Mouse (Mus musculus) embryonic facial prominence, embryonic 14.5 days (tissue): ENCODE data around the gene Resf1. TPM values are rescaled to one million over a fixed set of nuclear protein-coding genes. Genes with fewer than 3 reads are reported as not detected.
"Not testable (repeated sequence)": the region's sequence is repeated elsewhere in the genome, so short reads cannot be mapped to it uniquely, and the experiment has no call there.

ENCODE experiments used
- ATAC-seq: fragments of 200-750 bp; cut with Nextera tagmentation; 2 replicates; pipeline ENCODE4 v1.8.0; 2017; ENCODE audit warnings: low read depth, moderate number of reproducible peaks, moderate TSS enrichment
- DNase-seq: peaks from one replicate; pipeline ENCODE4 v3.0.0-alpha.2; 2015; ENCODE audit warnings: low spot score
- H3K27ac ChIP-seq: fragments of 300-500 bp; sonication (generic); replicated peaks from 2 replicates; pipeline ENCODE4 v1.5.1; 2014; ENCODE audit warnings: low read depth, mild to moderate bottlenecking, low read length, moderate library complexity
- H3K27me3 ChIP-seq: fragments of 300-500 bp; sonication (generic); replicated peaks from 2 replicates; pipeline ENCODE4 v1.6.1; 2014; ENCODE audit warnings: low read length; ENCODE audit not compliant: control insufficient read depth, insufficient read depth
- H3K36me3 ChIP-seq: fragments of 300-500 bp; sonication (generic); 2 replicates; pipeline ENCODE4 v1.6.1; 2014; ENCODE audit warnings: low read length, mixed read lengths; ENCODE audit not compliant: control insufficient read depth, insufficient read depth
- H3K4me1 ChIP-seq: fragments of 300-500 bp; sonication (generic); 2 replicates; pipeline ENCODE4 v1.6.1; 2014; ENCODE audit warnings: antibody characterized with exemption, low read length; ENCODE audit not compliant: control insufficient read depth, insufficient read depth
- H3K4me2 ChIP-seq: fragments of 300-500 bp; sonication (generic); 2 replicates; pipeline ENCODE4 v1.6.1; 2014; ENCODE audit warnings: low read depth, mild to moderate bottlenecking, low read length, moderate library complexity, mixed read lengths
- H3K4me3 ChIP-seq: fragments of 300-500 bp; sonication (generic); 2 replicates; pipeline ENCODE4 v1.5.1; 2014; ENCODE audit warnings: low read depth, mild to moderate bottlenecking, low read length
- H3K9ac ChIP-seq: fragments of 300-500 bp; sonication (generic); 2 replicates; pipeline ENCODE4 v1.6.1; 2014; ENCODE audit warnings: low read depth, mild to moderate bottlenecking, low read length, moderate library complexity, mixed read lengths
- H3K9me3 ChIP-seq: fragments of 300-500 bp; sonication (generic); 2 replicates; pipeline ENCODE4 v1.6.1; 2016; ENCODE audit warnings: low read length; ENCODE audit not compliant: control insufficient read depth
- WGBS: fragments of 180-500 bp; shearing (Covaris S2); extraction: QIAGEN DNeasy Blood & Tissue Kit; methylation state at CpG from one replicate; pipeline ENCODE4 v1.1.7; 2014; 5-methylcytosine and 5-hydroxymethylcytosine counted together
- polyA plus RNA-seq: library from polyadenylated mRNA; unstranded; fragments of >200 nt; fragmentation: Nextera tagmentation; extraction: Ambion mirVana; gene quantifications from 2 replicates; pipeline ENCODE4 v1.2.1, GENCODE M21; 2014

Resf1 gene
- polyA plus RNA-seq, 1 experiment from 2014 or later, result 38.4 TPM

DNA sequence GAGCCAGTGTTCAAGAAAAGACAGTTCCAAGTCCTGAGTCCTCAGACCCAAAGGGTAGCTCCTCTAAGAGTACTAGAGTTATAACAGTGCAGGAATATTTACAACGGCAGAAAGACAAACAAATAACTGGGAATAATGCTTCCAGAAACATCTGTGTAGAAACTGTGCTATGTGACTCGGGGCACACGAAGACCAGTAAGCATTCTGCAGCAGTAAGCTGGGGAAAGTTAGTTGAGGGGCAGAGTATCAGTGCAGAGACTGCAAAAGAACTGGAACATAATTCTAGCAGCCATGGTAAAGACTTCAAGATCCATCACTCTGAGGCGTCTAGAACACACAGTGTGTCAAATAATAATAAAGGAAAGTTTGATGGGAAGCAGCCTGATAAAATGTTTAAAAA lies 19.9 kb downstream of the Resf1 start:
- WGBS, result 89% methylated on average over 4 of the region's 4 CpGs
- no peak overlapping the region for H3K4me3 ChIP-seq
- no peak overlapping the region for H3K9ac ChIP-seq
- H3K4me2 ChIP-seq, result no peak overlapping the region
- ATAC-seq, result no peak
- H3K36me3 ChIP-seq, result peaks cover 87% of the 10 kb centered on the region
- H3K27me3 ChIP-seq, result no peaks in the 10 kb centered on the region
- DNase-seq, result no peak
- 0 out of 2 replicates have a peak, but pooled peaks cover 4% of the 10 kb centered on the region for H3K9me3 ChIP-seq
- H3K4me1 ChIP-seq, result no peaks in the 10 kb centered on the region
- no peak overlapping the region for H3K27ac ChIP-seq

DNA sequence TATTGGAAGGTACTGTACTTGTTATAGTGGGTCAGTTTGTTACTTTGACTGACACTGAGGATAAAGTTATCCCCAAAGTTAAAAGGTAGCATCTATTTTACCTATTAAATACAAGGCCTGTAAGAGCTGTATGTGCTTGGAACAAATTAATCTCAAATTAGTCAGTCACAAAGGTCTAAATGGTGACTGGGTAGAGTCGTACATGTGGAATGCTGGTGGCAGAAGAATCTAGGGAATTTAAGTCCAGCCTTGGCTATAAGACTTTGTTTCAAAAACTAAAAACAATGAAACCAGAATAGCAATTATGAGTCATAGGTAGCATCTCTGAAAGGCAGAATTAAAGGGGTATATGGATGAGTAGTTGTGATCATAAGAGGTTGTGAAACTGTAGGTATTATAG lies 21.1 kb downstream of the Resf1 start:
- no peak for DNase-seq
- H3K4me3 ChIP-seq, result no peak overlapping the region
- ATAC-seq, result no peak
- 0 out of 2 replicates have a peak, but pooled peaks cover 4% of the 10 kb centered on the region for H3K9me3 ChIP-seq
- H3K4me1 ChIP-seq, result no peaks in the 10 kb centered on the region
- H3K27ac ChIP-seq, result no peak overlapping the region
- peaks cover 87% of the 10 kb centered on the region for H3K36me3 ChIP-seq
- no peak overlapping the region for H3K9ac ChIP-seq
- no peaks in the 10 kb centered on the region for H3K27me3 ChIP-seq
- WGBS, result 82% methylated on average over 1 of the region's 1 CpGs
- no peak overlapping the region for H3K4me2 ChIP-seq

DNA sequence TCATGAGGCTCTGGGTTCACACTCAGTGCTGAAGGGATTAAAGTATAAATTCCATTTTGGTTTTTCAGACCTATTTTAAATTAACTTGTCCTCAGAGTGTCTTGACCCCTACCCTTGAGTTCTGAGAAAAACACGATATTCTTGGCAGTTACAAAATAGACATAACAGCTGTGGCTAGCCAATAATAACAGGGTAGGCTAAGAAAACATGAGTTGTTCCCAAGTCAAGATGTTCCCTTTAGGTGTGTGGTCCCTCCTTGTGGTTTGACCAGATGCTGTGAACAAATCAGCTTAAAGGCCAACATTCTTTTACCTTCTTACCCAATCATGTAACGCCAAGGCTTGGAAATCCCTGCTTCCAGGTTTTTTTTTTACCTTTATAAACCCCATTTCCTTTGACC lies 23.8 kb downstream of the Resf1 start:
- peaks cover 77% of the 10 kb centered on the region for H3K36me3 ChIP-seq
- 72% methylated on average over 2 of the region's 2 CpGs for WGBS
- no peak overlapping the region for H3K4me2 ChIP-seq
- no peaks in the 10 kb centered on the region for H3K4me1 ChIP-seq
- no peak overlapping the region for H3K9ac ChIP-seq
- DNase-seq (peak; percentile 55), ATAC-seq (0 out of 2 replicates have a peak, but pooled peaks have one; percentile 26)
- H3K27ac ChIP-seq, result no peak overlapping the region
- no peak overlapping the region for H3K4me3 ChIP-seq
- 0 out of 2 replicates have a peak, but pooled peaks cover 4% of the 10 kb centered on the region for H3K9me3 ChIP-seq
- no peaks in the 10 kb centered on the region for H3K27me3 ChIP-seq

DNA sequence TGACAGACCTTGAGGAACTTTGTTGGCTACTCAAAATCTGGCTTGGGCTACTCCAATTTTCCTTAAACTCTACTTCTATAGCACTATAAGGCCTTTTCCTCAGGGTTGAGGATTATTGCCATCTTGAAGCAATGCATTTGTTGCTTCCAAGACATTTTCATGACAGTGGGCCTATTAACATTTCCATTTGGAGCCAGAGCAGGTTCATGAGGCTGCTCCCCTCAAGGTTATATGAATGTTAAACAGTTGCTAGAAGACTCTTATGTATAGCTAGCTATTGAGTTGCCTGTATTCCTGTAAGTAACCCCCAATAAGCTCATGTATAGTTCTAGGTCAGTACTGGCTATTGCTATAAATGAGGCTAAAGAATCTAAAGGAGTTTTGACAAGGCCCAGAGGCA lies 28.8 kb downstream of the Resf1 start:
- DNase-seq (no peak), ATAC-seq (no peak)
- no peak overlapping the region for H3K27ac ChIP-seq
- H3K36me3 ChIP-seq, result peaks cover 39% of the 10 kb centered on the region
- no peak overlapping the region for H3K9ac ChIP-seq
- H3K4me1 ChIP-seq, result no peaks in the 10 kb centered on the region
- H3K9me3 ChIP-seq, result no peaks in the 10 kb centered on the region
- H3K4me2 ChIP-seq, result no peak overlapping the region
- H3K4me3 ChIP-seq, result no peak overlapping the region
- H3K27me3 ChIP-seq, result no peaks in the 10 kb centered on the region

DNA sequence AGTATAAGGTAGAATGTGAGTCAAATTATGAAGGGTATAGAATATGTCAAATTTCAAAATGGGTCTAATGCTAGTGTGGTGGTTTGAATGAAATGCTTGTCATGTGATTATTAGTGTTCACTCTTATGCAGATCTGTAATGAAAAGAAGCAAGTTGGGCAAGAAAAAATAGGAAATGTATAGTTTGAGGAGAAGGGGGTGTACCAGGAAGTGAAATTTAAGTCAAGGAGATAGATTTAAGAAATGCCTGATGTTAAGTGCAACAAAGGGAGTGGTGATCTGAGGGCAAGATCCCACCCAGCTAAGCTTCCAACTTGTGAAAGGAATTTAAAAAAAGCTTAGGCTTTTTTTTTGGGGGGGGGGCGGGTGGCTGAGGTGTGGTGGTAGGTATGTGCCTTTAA lies 29.4 kb downstream of the Resf1 start:
- Histone ChIP-seq H3K4me3 (no peak overlapping the region), H3K27me3 (no peaks in the 10 kb centered on the region), H3K4me2 (no peak overlapping the region), H3K27ac (no peak overlapping the region), H3K9me3 (no peaks in the 10 kb centered on the region), H3K4me1 (no peaks in the 10 kb centered on the region), H3K9ac (no peak overlapping the region), H3K36me3 (peaks cover 33% of the 10 kb centered on the region)
- WGBS, result 100% methylated on average over 1 of the region's 1 CpGs
- DNase-seq (no peak), ATAC-seq (no peak)

DNA sequence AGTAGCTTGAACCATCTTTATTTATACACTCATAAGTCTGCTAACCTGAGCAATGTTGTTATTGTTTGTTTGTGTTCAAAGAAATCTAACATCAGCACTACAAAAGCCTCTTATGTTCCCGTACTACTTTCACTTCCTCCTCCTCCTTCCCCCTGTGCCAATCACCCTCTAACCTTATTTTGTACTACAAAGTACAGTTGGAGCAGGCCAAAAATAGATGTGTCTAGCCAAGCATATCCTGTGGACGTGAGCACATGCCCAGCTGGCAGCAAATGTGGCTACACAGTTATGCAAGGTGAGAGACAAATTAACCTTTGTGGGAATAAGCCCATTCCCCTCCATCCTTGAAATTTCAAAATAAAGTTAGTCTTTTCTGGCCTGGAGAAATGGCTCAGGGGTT lies 34.6 kb downstream of the Resf1 start:
- Histone ChIP-seq H3K4me1 (no peaks in the 10 kb centered on the region), H3K27ac (no peak overlapping the region), H3K9ac (no peak overlapping the region), H3K36me3 (no peaks in the 10 kb centered on the region), H3K4me2 (no peak overlapping the region), H3K9me3 (no peaks in the 10 kb centered on the region), H3K4me3 (no peak overlapping the region), H3K27me3 (no peaks in the 10 kb centered on the region)
- no peak for ATAC-seq
- no peak for DNase-seq
- WGBS, result 51% methylated on average over 2 of the region's 2 CpGs

DNA sequence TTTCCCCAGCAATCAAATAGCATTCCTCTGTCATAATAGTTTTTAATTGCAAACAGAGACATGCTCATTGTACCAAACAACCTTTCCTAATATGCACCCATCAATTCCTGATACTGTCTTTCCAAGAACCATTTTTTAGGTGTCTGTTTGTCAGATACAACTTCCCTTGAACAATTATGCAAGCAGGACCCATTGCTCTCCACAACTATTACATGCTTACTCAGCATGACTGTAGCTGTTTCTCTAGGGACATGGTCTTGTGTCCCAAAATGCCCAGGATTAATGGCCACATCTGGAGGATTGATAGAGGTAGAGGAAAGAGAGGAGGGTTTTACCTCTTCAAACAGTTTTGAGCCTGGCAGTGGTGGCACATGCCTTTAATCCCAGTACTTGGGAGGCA lies 35.2 kb downstream of the Resf1 start:
- DNase-seq (no peak), ATAC-seq (no peak)
- Histone ChIP-seq H3K4me3 (no peak overlapping the region), H3K4me1 (no peaks in the 10 kb centered on the region), H3K9ac (no peak overlapping the region), H3K9me3 (no peaks in the 10 kb centered on the region), H3K4me2 (no peak overlapping the region), H3K36me3 (no peaks in the 10 kb centered on the region), H3K27me3 (no peaks in the 10 kb centered on the region), H3K27ac (no peak overlapping the region)

DNA sequence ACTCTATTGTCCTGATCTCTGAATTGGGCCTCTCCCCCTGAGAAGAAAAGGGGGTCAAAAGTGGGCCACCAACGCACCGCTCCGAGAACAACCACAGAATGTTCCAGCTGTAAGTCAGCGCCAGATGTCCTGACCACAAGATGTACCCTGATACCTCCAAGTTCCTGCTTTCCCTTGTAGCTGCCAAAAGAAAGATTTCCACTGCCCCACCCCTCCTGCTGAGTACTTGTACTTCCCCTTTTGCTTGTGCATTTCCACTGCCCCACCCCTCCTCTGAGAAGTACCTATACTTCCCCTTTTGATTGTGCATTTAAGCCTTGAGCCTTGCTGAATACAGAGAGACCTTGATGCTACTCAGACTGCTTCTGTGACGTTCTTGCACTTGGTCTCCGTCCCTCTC lies 39.0 kb downstream of the Resf1 start:
- H3K9me3 ChIP-seq, H3K4me3 ChIP-seq, H3K4me2 ChIP-seq, H3K4me1 ChIP-seq, H3K27ac ChIP-seq, H3K9ac ChIP-seq, H3K27me3 ChIP-seq, ATAC-seq, DNase-seq, H3K36me3 ChIP-seq: not testable (repeated sequence)
- WGBS, result 83% methylated on average over 6 of the region's 6 CpGs

DNA sequence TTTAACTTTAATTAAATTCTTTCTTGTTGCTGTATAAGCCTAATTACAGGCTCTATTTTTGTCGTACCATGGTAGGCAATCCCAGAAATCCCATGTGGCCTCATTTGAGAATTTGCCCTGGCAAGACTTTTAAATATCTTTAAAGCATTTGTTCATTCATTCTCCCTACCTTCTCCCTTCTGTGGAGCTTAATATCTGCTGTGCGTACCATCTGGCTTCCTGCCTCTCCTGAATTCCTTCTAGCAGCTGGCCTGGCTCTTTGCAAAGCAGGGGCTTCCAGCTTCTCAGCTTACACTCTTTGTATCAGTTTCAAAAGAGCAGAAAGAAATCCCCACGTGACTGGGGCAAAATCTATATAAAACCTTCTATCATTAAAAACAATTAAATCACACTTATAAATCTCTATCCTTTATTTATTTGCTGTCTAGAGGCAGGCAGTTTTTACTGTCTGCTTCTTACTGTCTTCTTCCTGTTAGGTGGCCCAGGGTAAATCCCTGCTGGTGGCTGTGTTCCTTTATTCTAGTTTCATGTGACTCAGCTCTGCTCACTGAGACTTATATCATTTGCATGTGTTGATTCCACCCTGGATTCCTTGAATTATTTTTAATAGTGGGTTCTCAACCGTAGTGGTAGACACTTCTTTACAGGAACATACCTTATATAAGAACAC lies 45.7 kb downstream of the Resf1 start:
- Histone ChIP-seq H3K4me2 (no peak overlapping the region), H3K9ac (no peak overlapping the region), H3K9me3 (0 out of 2 replicates have a peak, but pooled peaks cover 10% of the 10 kb centered on the region), H3K4me3 (no peak overlapping the region), H3K36me3 (no peaks in the 10 kb centered on the region), H3K27me3 (no peaks in the 10 kb centered on the region), H3K4me1 (no peaks in the 10 kb centered on the region), H3K27ac (no peak overlapping the region)
- DNase-seq (peak; percentile 82), ATAC-seq (peak; percentile 87)
- WGBS, result 38% methylated on average over 4 of the region's 4 CpGs
